Mouse (Mus musculus) midbrain, embryonic 10.5 days (tissue): ENCODE data around the gene Eml3. TPM values are rescaled to one million over a fixed set of nuclear protein-coding genes. Genes with fewer than 3 reads are reported as not detected.
A peak's percentile ranks its signal among the peaks of the same experiment; 100 is the strongest.

ENCODE experiments used
- DNase-seq: peaks from one replicate; pipeline ENCODE4 v3.0.0-alpha.2; 2017; ENCODE audit warnings: low spot score
- H3K27ac ChIP-seq: fragments of 300-500 bp; sonication (generic); replicated peaks from 2 replicates; pipeline ENCODE4 v1.5.1; 2016; ENCODE audit warnings: mild to moderate bottlenecking
- H3K27me3 ChIP-seq: fragments of 300-500 bp; sonication (generic); 2 replicates; pipeline ENCODE4 v1.6.1; 2016; ENCODE audit warnings: low read depth, mild to moderate bottlenecking; ENCODE audit not compliant: poor library complexity, severe bottlenecking
- H3K36me3 ChIP-seq: fragments of 300-500 bp; sonication (generic); 2 replicates; pipeline ENCODE4 v1.6.1; 2016; ENCODE audit warnings: mild to moderate bottlenecking, moderate library complexity
- H3K4me1 ChIP-seq: fragments of 300-500 bp; sonication (generic); 2 replicates; pipeline ENCODE4 v1.6.1; 2016
- H3K4me3 ChIP-seq: fragments of 300-500 bp; sonication (generic); 2 replicates; pipeline ENCODE4 v1.5.1; 2016; ENCODE audit warnings: mild to moderate bottlenecking, moderate library complexity
- H3K9me3 ChIP-seq: fragments of 300-500 bp; sonication (generic); replicated peaks from 2 replicates; pipeline ENCODE4 v1.6.1; 2016; ENCODE audit warnings: mild to moderate bottlenecking
- WGBS: fragments of 180-500 bp; shearing (Covaris S2); methylation state at CpG from one replicate; pipeline ENCODE4 v1.1.7; 2016; 5-methylcytosine and 5-hydroxymethylcytosine counted together
- microRNA-seq: library from miRNA; unstranded; fragments of <30 nt; microRNA quantifications from one replicate; pipeline ENCODE4, GENCODE M21; 2017
- polyA plus RNA-seq: library from polyadenylated mRNA; unstranded; fragments of >200 nt; fragmentation: Nextera tagmentation; extraction: Ambion mirVana; gene quantifications from 2 replicates; pipeline ENCODE4 v1.2.1, GENCODE M21; 2016

Eml3 gene
- polyA plus RNA-seq, 1 experiment from 2014 or later, result 22.9 TPM

DNA sequence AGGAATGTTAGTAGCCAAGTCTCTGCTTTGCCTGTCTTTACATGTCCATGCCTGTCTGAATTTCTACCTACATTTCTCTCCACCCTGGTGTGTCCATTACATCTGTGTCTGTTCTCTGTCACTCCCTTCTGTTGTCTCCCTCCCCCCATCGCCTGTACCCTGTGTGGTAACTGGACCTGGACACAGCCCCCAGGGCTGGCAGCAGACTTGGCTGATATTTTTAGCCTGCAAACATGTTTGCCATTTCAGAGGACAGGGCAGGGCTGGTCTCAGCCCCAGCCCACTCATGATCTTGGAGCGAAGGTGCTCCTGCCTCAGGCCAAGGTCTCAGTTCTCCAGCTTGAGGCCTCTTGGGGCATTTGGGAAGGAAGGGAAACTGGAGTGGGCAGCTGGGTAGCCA is 58.5 kb downstream of the Eml3 start:
- 52% methylated on average over 2 of the region's 2 CpGs for WGBS
- peaks cover 61% of the 10 kb centered on the region for H3K27me3 ChIP-seq
- no peak overlapping the region for H3K27ac ChIP-seq
- no peak overlapping the region for H3K4me3 ChIP-seq
- no peak for DNase-seq
- H3K9me3 ChIP-seq, result no peaks in the 10 kb centered on the region
- no peaks in the 10 kb centered on the region for H3K36me3 ChIP-seq
- peaks cover 66% of the 10 kb centered on the region for H3K4me1 ChIP-seq

DNA sequence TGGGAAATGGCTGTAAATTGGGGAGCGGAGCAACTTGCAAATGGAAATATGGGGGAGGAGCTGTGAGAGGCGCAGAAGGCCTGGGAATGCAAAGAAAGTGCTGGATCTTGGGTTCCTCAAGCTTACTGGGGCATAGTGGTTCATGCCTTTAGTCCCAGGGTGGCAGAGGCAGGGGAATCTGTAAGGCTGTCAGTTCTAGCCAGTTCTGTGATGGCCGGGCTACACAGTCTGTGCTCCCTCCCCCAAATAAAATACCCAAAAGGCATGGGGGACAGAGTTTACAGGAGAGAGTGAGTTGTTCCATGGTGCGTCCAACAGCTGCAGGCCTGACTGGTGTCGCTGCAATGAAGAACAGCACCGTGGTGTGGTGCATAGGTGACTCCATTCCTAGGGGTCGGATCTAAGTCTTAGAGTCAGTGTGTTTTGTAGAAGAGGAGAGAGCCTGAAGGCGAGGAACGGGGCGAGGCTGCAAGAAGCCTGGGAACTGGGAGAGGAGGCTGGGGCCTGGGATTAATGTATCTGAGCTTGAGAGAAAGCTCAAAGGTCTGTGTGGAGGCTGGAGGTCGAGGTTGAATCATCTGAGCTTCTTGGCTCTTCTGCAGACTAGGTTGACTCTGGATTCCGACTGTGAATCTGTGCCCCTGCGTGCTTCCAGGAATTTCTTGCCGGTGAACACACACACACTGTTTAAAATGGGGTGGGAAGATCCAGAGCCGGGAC is 59.2 kb downstream of the Eml3 start:
- no peaks in the 10 kb centered on the region for H3K36me3 ChIP-seq
- H3K4me3 ChIP-seq, result peak overlapping the region; percentile 70
- H3K9me3 ChIP-seq, result no peaks in the 10 kb centered on the region
- no peak for DNase-seq
- peaks cover 61% of the 10 kb centered on the region for H3K27me3 ChIP-seq
- H3K4me1 ChIP-seq, result peaks cover 59% of the 10 kb centered on the region
- 10% methylated on average over 15 of the region's 15 CpGs for WGBS
- peak overlapping the region; percentile 78 for H3K27ac ChIP-seq

DNA sequence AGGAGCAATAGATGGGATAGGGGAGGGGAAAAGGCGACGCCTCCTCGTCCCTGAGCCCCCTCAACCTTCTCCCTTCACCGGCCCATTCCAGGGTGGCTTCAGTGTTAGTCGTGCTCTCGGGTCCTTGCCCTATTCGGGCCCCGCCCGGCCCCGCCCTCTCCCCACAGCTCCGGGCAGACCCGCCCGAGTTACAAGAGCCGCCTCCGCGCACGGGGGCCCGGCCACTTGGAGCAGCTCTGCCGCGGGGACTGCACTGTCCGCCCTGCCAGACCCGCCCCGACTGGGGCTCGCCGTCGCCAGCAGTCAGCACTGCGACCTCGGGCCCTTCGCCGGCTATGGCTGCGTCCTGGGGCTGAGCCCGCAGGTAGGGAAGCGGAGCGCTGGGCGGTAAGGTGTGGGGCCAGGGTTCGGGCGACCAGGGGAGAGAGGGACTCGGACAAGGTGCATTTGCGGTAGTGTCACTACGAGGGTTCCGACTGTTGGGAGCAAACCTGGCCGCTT is 59.8 kb downstream of the Eml3 start, which contains the start of gene Ahnak:
Gene Ahnak (plus strand): TSS at position 219 of the 501 bp plus-strand sequence.
- H3K27me3 ChIP-seq, result peaks cover 61% of the 10 kb centered on the region

DNA sequence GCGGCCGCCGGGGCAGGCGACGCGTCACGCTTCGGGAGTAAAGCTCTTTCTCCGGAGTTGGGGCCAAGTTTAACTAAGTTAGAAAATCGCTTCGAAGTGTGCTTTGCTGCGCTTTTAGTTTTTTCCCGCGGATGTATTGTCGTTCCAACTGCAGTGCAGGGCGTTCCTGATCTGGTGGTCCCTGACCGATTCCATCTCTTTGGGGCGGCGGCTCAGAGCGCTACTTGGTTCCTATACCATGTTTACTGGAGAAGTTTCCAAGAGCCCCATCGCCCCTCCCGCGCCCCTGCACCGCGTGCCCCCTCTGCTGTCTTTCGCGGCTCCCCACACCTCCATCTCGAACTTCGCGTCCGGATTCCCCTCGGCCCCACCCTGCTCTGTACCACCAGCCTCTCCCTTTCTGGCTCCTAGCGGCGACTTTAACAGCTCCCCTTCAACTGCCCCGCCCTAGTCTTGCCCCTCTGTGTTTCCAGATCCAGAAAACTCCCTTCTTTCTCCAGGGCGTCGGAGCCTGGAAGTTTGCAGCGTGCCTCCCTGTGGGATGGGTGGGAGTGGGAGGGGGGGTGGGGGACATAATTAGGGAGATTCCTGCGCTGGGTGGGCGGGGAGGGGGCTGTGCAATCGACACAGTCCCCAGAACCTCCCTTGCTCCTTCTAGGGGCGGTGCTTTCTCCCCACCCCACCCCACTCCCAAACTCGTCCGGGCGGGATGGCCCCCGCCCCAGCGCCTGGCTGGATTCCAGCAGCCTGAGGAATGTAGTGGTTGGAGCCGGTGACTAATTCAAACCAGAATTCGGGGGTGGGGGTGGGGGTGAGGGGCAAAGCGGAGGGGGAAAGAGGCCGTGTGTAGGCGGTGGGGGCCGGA is 60.4 kb downstream of the Eml3 start:
- no peaks in the 10 kb centered on the region for H3K36me3 ChIP-seq
- peak; percentile 63 for DNase-seq
- H3K4me3 ChIP-seq, result peak overlapping the region; percentile 70
- WGBS, result under 1% methylated on average over 53 of the region's 53 CpGs
- no peaks in the 10 kb centered on the region for H3K9me3 ChIP-seq
- peak overlapping the region; percentile 78 for H3K27ac ChIP-seq
- H3K4me1 ChIP-seq, result peaks cover 46% of the 10 kb centered on the region
- H3K27me3 ChIP-seq, result peaks cover 61% of the 10 kb centered on the region

More for the DNA sequence above, 59.8 kb downstream of the Eml3 start, which contains the start of gene Ahnak:
- Histone ChIP-seq H3K36me3 (no peaks in the 10 kb centered on the region), H3K9me3 (no peaks in the 10 kb centered on the region), H3K4me3 (peak within 1 kb of the TSS; percentile 70), H3K4me1 (peaks cover 53% of the 10 kb centered on the region), H3K27ac (peak within 1 kb of the TSS; percentile 78)
- peak; percentile 70 for DNase-seq
- 0% methylated on average over 42 of the region's 42 CpGs for WGBS

DNA sequence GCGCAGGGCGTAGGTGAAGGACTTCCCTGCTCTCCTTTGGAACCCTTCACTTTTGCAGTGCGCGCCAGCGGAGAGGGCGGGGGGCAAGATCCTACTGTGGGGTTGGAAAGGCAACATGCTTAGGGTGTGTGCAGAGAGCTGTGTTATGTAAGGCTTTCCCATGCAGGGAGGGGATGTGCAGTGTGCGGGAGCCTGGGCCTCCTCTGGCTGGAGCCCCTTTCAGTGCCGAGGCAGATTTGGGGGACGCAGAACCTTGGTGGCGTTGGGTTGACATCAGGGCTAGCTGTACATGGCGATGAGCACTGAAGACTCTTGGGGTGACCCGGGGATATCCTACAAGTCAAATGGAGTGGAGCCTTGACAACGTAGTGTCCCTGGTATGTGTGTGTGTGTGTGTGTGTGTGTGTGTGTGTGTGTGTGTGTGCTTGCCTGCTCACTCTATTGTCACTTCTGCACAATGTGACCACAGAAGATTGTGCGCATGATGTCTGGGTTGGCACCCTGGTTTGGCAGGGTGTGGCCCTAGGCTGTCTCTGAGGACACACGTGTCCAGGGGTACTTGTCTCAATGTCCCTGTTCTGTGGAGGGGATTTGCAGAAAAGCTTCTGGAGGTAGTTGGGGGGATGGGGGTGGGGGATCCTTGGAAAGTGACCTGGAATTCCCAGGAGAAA is 61.2 kb downstream of the Eml3 start:
- 20% methylated on average over 15 of the region's 15 CpGs for WGBS
- Histone ChIP-seq H3K27ac (peak overlapping the region; percentile 78), H3K36me3 (no peaks in the 10 kb centered on the region), H3K4me3 (peak overlapping the region; percentile 70), H3K9me3 (no peaks in the 10 kb centered on the region), H3K27me3 (peaks cover 61% of the 10 kb centered on the region), H3K4me1 (peaks cover 40% of the 10 kb centered on the region)
- DNase-seq, result no peak

Small RNA genes within 50 kb of the gene (microRNA-seq; reads per million reads assigned to microRNA genes)
- gene Mir5136, result not detected

Other genes with a start within 250 kb of the Eml3 start
- 139 and 144 TPM in 2 replicates for gene Slc3a2, start 206.2 kb upstream of the Eml3 start, polyA plus RNA-seq
- 105 and 121 TPM in 2 replicates for gene Wdr74, start 193.7 kb upstream of the Eml3 start, polyA plus RNA-seq
- gene 1700092M07Rik, start 188.8 kb upstream of the Eml3 start, polyA plus RNA-seq, result 3.2 and 3.3 TPM in 2 replicates
- gene Stx5a, start 188.1 kb upstream of the Eml3 start, polyA plus RNA-seq, result 94.9 and 103 TPM in 2 replicates
- 253 and 282 TPM in 2 replicates for gene Nxf1, start 172.5 kb upstream of the Eml3 start, polyA plus RNA-seq
- 189 and 205 TPM in 2 replicates for gene Tmem223, start 158.6 kb upstream of the Eml3 start, polyA plus RNA-seq
- gene Tmem179b, start 155.1 kb upstream of the Eml3 start, polyA plus RNA-seq, result 50.0 and 55.2 TPM in 2 replicates
- 47.5 and 47.6 TPM in 2 replicates for gene Taf6l, start 143.1 kb upstream of the Eml3 start, polyA plus RNA-seq
- 169 and 176 TPM in 2 replicates for gene Polr2g, start 131.0 kb upstream of the Eml3 start, polyA plus RNA-seq
- gene Zbtb3, start 127.0 kb upstream of the Eml3 start, polyA plus RNA-seq, result 7.5 and 7.8 TPM in 2 replicates
- 69.0 and 74.5 TPM in 2 replicates for gene Ttc9c, start 110.2 kb upstream of the Eml3 start, polyA plus RNA-seq
- 4.3 and 4.4 TPM in 2 replicates for gene Hnrnpul2, start 109.5 kb upstream of the Eml3 start, polyA plus RNA-seq
- not detected in 2 replicates for gene AC129217.1, start 99.8 kb upstream of the Eml3 start, polyA plus RNA-seq
- gene Bscl2, start 92.1 kb upstream of the Eml3 start, polyA plus RNA-seq, result 55.2 and 63.4 TPM in 2 replicates
- 60.0 and 104 TPM in 2 replicates for gene Gng3, start 90.4 kb upstream of the Eml3 start, polyA plus RNA-seq
- gene Lrrn4cl, start 78.8 kb upstream of the Eml3 start, polyA plus RNA-seq, result 0.57 TPM in 2 replicates
- 203 and 205 TPM in 2 replicates for gene Ubxn1, start 58.1 kb upstream of the Eml3 start, polyA plus RNA-seq
- gene Uqcc3, start 48.6 kb upstream of the Eml3 start, polyA plus RNA-seq, result 58.2 and 61.1 TPM in 2 replicates
- gene Lbhd1, start 45.8 kb upstream of the Eml3 start, polyA plus RNA-seq, result 110 and 133 TPM in 2 replicates
- gene Gm49403, start 45.6 kb upstream of the Eml3 start, polyA plus RNA-seq, result not detected in 2 replicates
- 134 and 159 TPM in 2 replicates for gene 1810009A15Rik, start 40.7 kb upstream of the Eml3 start, polyA plus RNA-seq
- gene Gm49416, start 40.6 kb upstream of the Eml3 start, polyA plus RNA-seq, result 0.17 TPM in 1 of 2 replicates, not detected in the other
- gene Ints5, start 36.5 kb upstream of the Eml3 start, polyA plus RNA-seq, result 54.8 and 56.7 TPM in 2 replicates
- gene Ganab, start 31.5 kb upstream of the Eml3 start, polyA plus RNA-seq, result 118 and 120 TPM in 2 replicates
- 58.7 and 64.0 TPM in 2 replicates for gene B3gat3, start 9.2 kb upstream of the Eml3 start, polyA plus RNA-seq
- gene Rom1, start 196 bp upstream of the Eml3 start, polyA plus RNA-seq, result 3.5 and 4.2 TPM in 2 replicates
- gene Mta2, start 12.3 kb downstream of the Eml3 start, polyA plus RNA-seq, result 178 and 191 TPM in 2 replicates
- gene Tut1, start 24.3 kb downstream of the Eml3 start, polyA plus RNA-seq, result 36.5 and 40.2 TPM in 2 replicates
- gene Eef1g, start 37.5 kb downstream of the Eml3 start, polyA plus RNA-seq, result 438 and 514 TPM in 2 replicates
- gene Ahnak, start 59.7 kb downstream of the Eml3 start, polyA plus RNA-seq, result 6.6 and 8.8 TPM in 2 replicates
- not detected in 2 replicates for gene Scgb1a1, start 158.4 kb downstream of the Eml3 start, polyA plus RNA-seq
- 14.8 and 16.8 TPM in 2 replicates for gene Asrgl1, start 206.1 kb downstream of the Eml3 start, polyA plus RNA-seq